Mouse (Mus musculus) fibroblast of lung, adult 2 months (primary cell): Measurements from ENCODE around the gene Vmn2r75.
"Not testable (repeated sequence)": the region's sequence is repeated elsewhere in the genome, so short reads cannot be mapped to it uniquely, and the experiment has no call there.

Experiments
- DNase-seq: peaks from one replicate; pipeline ENCODE4 v3.0.0-alpha.2; 2011; ENCODE audit warnings: low read depth

The Vmn2r75 gene

GRCm38 (mm10) chr7:86171678-86172077 lies at the start of gene Vmn2r75:
Vmn2r75 (minus strand) TSS chr7:86171778.
- not testable (repeated sequence) for DNase-seq

- no peak for DNase-seq
Measured at GRCm38 (mm10) chr7:86211345-86211744, 39.8 kb upstream of the Vmn2r75 start.
